In genomic region chr16:8823661-8824060, GRCm38 (mm10) we compare ENCODE assay signal across 9 mouse cellular contexts. TPM values are rescaled to one million over a fixed set of nuclear protein-coding genes. Genes with fewer than 3 reads are reported as not detected.
DNase-seq lines count a peak whose midpoint lies in the region; ATAC-seq and TF ChIP-seq lines count a peak whose summit lies in the region.
"Had no signal": no experiment of that assay in that cellular context is flagged by ENCODE, and none has a peak within 500 bp of the region (broad histone marks: within the 10 kb centered on the region; RNA-seq: fewer than 3 reads in every experiment).

No protein-coding gene starts in this region.

- no peak overlapping the region for H3K4me2 ChIP-seq in forebrain, postnatal 0 days (ENCODE audit: low read depth)

- no peaks in the 10 kb centered on the region; the same call in 1 of the 2 replicates for H3K4me1 ChIP-seq in kidney, adult 2 months (ENCODE audit: control insufficient read depth, insufficient read depth, low read length)
- H3K4me1 ChIP-seq in erythroblast, embryonic 14.5 days (ENCODE audit: control insufficient read depth), result peaks cover 53% of the 10 kb centered on the region
- H3K4me1 ChIP-seq in forebrain, postnatal 0 days (ENCODE audit: insufficient read depth), result no peaks in the 10 kb centered on the region
- H3K4me1 ChIP-seq in midbrain, embryonic 10.5 days, result no peaks in the 10 kb centered on the region

- no peaks in the 10 kb centered on the region for H3K27me3 ChIP-seq in kidney, adult 2 months (replicated peaks; ENCODE audit: control insufficient read depth, insufficient read depth, low read length)
- peaks cover 9% of the 10 kb centered on the region for H3K27me3 ChIP-seq in erythroblast, embryonic 14.5 days (ENCODE audit: control insufficient read depth)
- H3K27me3 ChIP-seq in forebrain, postnatal 0 days (ENCODE audit: insufficient read depth, low read length), result no peaks in the 10 kb centered on the region
- no peaks in the 10 kb centered on the region for H3K27me3 ChIP-seq in midbrain, embryonic 10.5 days (ENCODE audit: low read depth, poor library complexity, severe bottlenecking)

- ATAC-seq in megakaryocyte progenitor cell, adult 5-6 weeks (replicated peaks; ENCODE audit: poor library complexity), result peak; percentile 95
- ATAC-seq in forebrain, postnatal 0 days, result no peak

- DNase-seq in kidney, adult 2 months, result peak; percentile 42
- no peak for DNase-seq in kidney, adult 9 months
- peak; percentile 69 for DNase-seq in ES-CJ7 (ENCODE audit: low read depth, low spot score)
- no peak for DNase-seq in left cerebral cortex, postnatal 25 days (ENCODE audit: low spot score in 2 of 2)
- DNase-seq in forebrain, postnatal 0 days, result no peak
- DNase-seq in midbrain, embryonic 10.5 days (ENCODE audit: low spot score), result no peak
- DNase-seq: cerebellum, postnatal 10 days had no signal

- intact Hi-C loops in left cerebral cortex, postnatal 25 days (cut with DNase I), result no loop called here

- no peak overlapping the region for H3K27ac ChIP-seq in kidney, adult 2 months (ENCODE audit: insufficient read depth, low read depth, low read length)
- no peak overlapping the region for H3K27ac ChIP-seq in forebrain, postnatal 0 days (ENCODE audit: low read depth, low read length)
- H3K27ac ChIP-seq in midbrain, embryonic 10.5 days (replicated peaks), result no peak overlapping the region

- H3K36me3 ChIP-seq in kidney, adult 2 months (ENCODE audit: control insufficient read depth, insufficient read depth, low read length), result no peaks in the 10 kb centered on the region
- H3K36me3 ChIP-seq in erythroblast, embryonic 14.5 days (ENCODE audit: control insufficient read depth), result peaks cover 3% of the 10 kb centered on the region
- H3K36me3 ChIP-seq in forebrain, postnatal 0 days (ENCODE audit: insufficient read depth), result no peaks in the 10 kb centered on the region
- no peaks in the 10 kb centered on the region for H3K36me3 ChIP-seq in midbrain, embryonic 10.5 days

- H3K4me3 ChIP-seq in kidney, adult 2 months (ENCODE audit: insufficient read depth, low read depth, low read length), result no peak overlapping the region
- H3K4me3 ChIP-seq in erythroblast, embryonic 14.5 days (replicated peaks), result peak overlapping the region; percentile 26
- no peak overlapping the region for H3K4me3 ChIP-seq in forebrain, postnatal 0 days (ENCODE audit: low read depth, low read length)
- no peak overlapping the region for H3K4me3 ChIP-seq in midbrain, embryonic 10.5 days

- no peak for TF ChIP-seq CTCF in kidney, adult 2 months (conservative IDR thresholded peaks at IDR 0.05; ENCODE audit: insufficient read depth, insufficient read length, low read depth, low read length)
- no peak for TF ChIP-seq CTCF in forebrain, postnatal 0 days (IDR thresholded peaks at IDR 0.05; ENCODE audit: low read depth)

- H3K9me3 ChIP-seq in erythroblast, embryonic 14.5 days (ENCODE audit: control insufficient read depth, low read length), result no peaks in the 10 kb centered on the region
- no peaks in the 10 kb centered on the region for H3K9me3 ChIP-seq in forebrain, postnatal 0 days (ENCODE audit: low read length)
- H3K9me3 ChIP-seq in midbrain, embryonic 10.5 days (replicated peaks), result no peaks in the 10 kb centered on the region

- no peak overlapping the region for H3K9ac ChIP-seq in forebrain, postnatal 0 days

- no peak for TF ChIP-seq POLR2A in kidney, adult 2 months (IDR thresholded peaks at IDR 0.05; ENCODE audit: low read depth, low read length)

- 68% methylated on average over 2 of the region's 2 CpGs for WGBS in kidney, adult 2 months
- WGBS in forebrain, postnatal 0 days, result 69% methylated on average over 2 of the region's 2 CpGs
- 77% methylated on average over 2 of the region's 2 CpGs for WGBS in midbrain, embryonic 10.5 days

RNA-seq across cellular contexts. Expression of gene 1810013L24Rik, which starts 6.2 kb away (rescaled TPM):
- polyA plus RNA-seq in kidney, adult 2 months (2012; rRNA removed), result 18.3 and 24.2 TPM in 2 replicates
- polyA plus RNA-seq in erythroblast, embryonic 14.5 days (2012), result 1.8 and 2.1 TPM in 2 replicates
- total RNA-seq in megakaryocyte progenitor cell, adult 5-6 weeks (2015), result 38.9 and 42.4 TPM in 2 replicates
- total RNA-seq in megakaryocyte progenitor cell, adult 5-6 weeks (2017), result 34.7 and 43.7 TPM in 2 replicates
- 100 to 1,000 TPM; 107 to 109 TPM for total RNA-seq in left cerebral cortex, postnatal 25 days (2021)
- 63.7 and 80.2 TPM in 2 replicates for total RNA-seq in forebrain, postnatal 0 days (2014; rRNA removed)
- polyA plus RNA-seq in forebrain, postnatal 0 days (2015; fragmentation: Nextera tagmentation; extraction: Ambion mirVana), result 8.2 and 15.9 TPM in 2 replicates
- polyA plus RNA-seq in midbrain, embryonic 10.5 days (2016; fragmentation: Nextera tagmentation; extraction: Ambion mirVana), result 19.0 and 21.5 TPM in 2 replicates

RNA-seq across cellular contexts. Expression of gene Usp7, which starts 31.6 kb away (rescaled TPM):
- 20.6 and 26.2 TPM in 2 replicates for polyA plus RNA-seq in kidney, adult 2 months (2012; rRNA removed)
- polyA plus RNA-seq in erythroblast, embryonic 14.5 days (2012), result 6.0 and 6.8 TPM in 2 replicates
- total RNA-seq in megakaryocyte progenitor cell, adult 5-6 weeks (2015), result 153 and 167 TPM in 2 replicates
- 135 and 168 TPM in 2 replicates for total RNA-seq in megakaryocyte progenitor cell, adult 5-6 weeks (2017)
- total RNA-seq in left cerebral cortex, postnatal 25 days (2021), result 100 to 1,000 TPM; 155 to 160 TPM
- 119 and 200 TPM in 2 replicates for total RNA-seq in forebrain, postnatal 0 days (2014; rRNA removed)
- polyA plus RNA-seq in forebrain, postnatal 0 days (2015; fragmentation: Nextera tagmentation; extraction: Ambion mirVana), result 14.5 and 18.9 TPM in 2 replicates
- polyA plus RNA-seq in midbrain, embryonic 10.5 days (2016; fragmentation: Nextera tagmentation; extraction: Ambion mirVana), result 25.0 and 28.1 TPM in 2 replicates

Comparison
In these comparisons a context has a peak if more than half of its experiments do, and no peak if none do; other contexts are left out.
1. DNase-seq: peak in kidney, adult 2 months (single experiment) and ES-CJ7 (single experiment); none in kidney, adult 9 months (single experiment), left cerebral cortex, postnatal 25 days (0 of 2), forebrain, postnatal 0 days (single experiment) and midbrain, embryonic 10.5 days (single experiment).